Mouse (Mus musculus): ENCODE measurements around the gene Hmgb2.

GRCm38 (mm10) chr8:57540951-57541350, 29.2 kb downstream of the Hmgb2 start:
- TF ChIP-seq CTCF (IDR thresholded peaks at IDR 0.05; ENCODE audit: control insufficient read depth, insufficient read depth, insufficient read length) (no peak), CEBPB (IDR thresholded peaks at IDR 0.05; ENCODE audit: low read depth) (no peak), MAX (IDR thresholded peaks at IDR 0.05) (no peak)
